9 mouse cellular contexts compared by ENCODE assay signal in the genomic region with DNA sequence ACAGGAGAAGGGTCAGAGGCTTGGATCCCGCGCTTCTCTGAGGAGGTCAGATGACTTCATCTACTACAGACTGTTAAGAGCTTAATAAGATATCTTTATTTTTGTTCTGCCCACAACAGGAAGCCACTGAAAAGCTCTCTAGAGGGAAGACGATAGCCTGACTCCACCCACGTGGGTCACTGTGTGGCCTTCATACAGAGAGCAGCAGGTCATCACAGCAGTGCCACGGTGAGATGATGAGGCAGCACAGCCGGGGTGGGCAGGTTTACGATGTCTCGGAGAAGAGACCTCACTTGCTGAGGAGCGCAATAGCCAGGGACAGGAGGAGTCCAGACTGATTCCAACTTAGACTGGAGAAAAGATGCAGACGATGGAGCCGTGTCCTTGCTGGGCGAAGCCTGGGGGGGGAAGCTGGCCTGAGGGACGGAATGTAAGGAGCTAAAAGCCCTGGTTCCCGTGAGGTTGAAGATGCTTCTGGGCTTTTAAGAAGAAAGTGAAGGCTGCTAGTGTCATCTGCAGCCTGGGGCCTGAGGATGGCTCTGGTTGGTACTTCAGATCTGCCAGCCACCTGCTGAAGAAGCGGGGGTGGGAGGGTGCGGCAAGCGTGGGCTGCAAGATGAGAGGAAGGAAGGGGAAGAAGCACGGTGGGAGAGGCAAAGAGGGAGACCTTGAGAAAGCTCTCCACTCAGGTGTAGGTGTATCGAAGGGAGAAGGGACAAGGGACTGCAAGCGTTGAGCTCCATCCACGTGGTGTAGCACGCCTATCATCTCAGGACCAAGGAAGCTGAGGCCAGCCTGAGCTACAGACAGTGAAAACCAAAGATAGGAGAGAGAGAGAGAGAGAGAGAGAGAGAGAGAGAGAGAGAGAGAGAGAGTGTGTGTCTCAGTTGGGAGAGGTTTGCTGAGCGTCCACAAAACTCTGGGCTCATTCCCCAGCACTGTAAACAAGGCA.
DNase-seq lines count a peak whose midpoint lies in the region; ATAC-seq lines count a peak whose summit lies in the region.
"Had no signal": no experiment of that assay in that cellular context is flagged by ENCODE, and none has a peak within 500 bp of the region (broad histone marks: within the 10 kb centered on the region; RNA-seq: fewer than 3 reads in every experiment).

No protein-coding gene starts in this region.

- no peak overlapping the region for H3K9ac ChIP-seq in liver, embryonic 15.5 days
- no peak overlapping the region for H3K9ac ChIP-seq in hindbrain, embryonic 12.5 days

- ATAC-seq in liver, embryonic 15.5 days (ENCODE audit: insufficient read depth) = peak; percentile 34; the same call in 1 of the 2 replicates
- ATAC-seq in hindbrain, embryonic 12.5 days (ENCODE audit: low FRiP score) = no peak

- no peak overlapping the region for H3K4me3 ChIP-seq in liver, embryonic 15.5 days (replicated peaks)
- H3K4me3 ChIP-seq in hindbrain, embryonic 12.5 days = no peak overlapping the region

- no peaks in the 10 kb centered on the region for H3K9me3 ChIP-seq in liver, embryonic 15.5 days (replicated peaks)
- H3K9me3 ChIP-seq in hindbrain, embryonic 12.5 days (replicated peaks) = no peaks in the 10 kb centered on the region

- no peaks in the 10 kb centered on the region for H3K27me3 ChIP-seq in liver, embryonic 15.5 days
- H3K27me3 ChIP-seq in hindbrain, embryonic 12.5 days = no peaks in the 10 kb centered on the region

- H3K4me1 ChIP-seq in liver, embryonic 15.5 days (replicated peaks) = 0 out of 2 replicates have a peak, but pooled peaks cover 2% of the 10 kb centered on the region
- H3K4me1 ChIP-seq in hindbrain, embryonic 12.5 days = no peaks in the 10 kb centered on the region

- DNase-seq in 3T3-L1 (ENCODE audit: low read depth, low spot score) = peak; percentile 19
- DNase-seq in B cell, adult 2 months = peak; percentile 76 to 77
- DNase-seq in spleen, adult 18-20 months = peak; percentile 71 to 73
- DNase-seq in cerebellum, adult 11 months = no peak
- no peak for DNase-seq in cerebellum, postnatal 36 days
- DNase-seq: cerebellum, postnatal 14 days; layer of hippocampus, postnatal 36 days had no signal

- no peaks in the 10 kb centered on the region for H3K36me3 ChIP-seq in liver, embryonic 15.5 days (replicated peaks)
- H3K36me3 ChIP-seq in hindbrain, embryonic 12.5 days = no peaks in the 10 kb centered on the region

- no peak overlapping the region for H3K27ac ChIP-seq in liver, embryonic 15.5 days (replicated peaks)
- H3K27ac ChIP-seq in hindbrain, embryonic 12.5 days = no peak overlapping the region

- WGBS in liver, embryonic 15.5 days (ENCODE audit: insufficient replicate concordance) = 37% methylated on average over 23 of the region's 23 CpGs
- WGBS in hindbrain, embryonic 12.5 days = 81% methylated on average over 23 of the region's 23 CpGs

- no peak overlapping the region for H3K4me2 ChIP-seq in liver, embryonic 15.5 days
- H3K4me2 ChIP-seq in hindbrain, embryonic 12.5 days (replicated peaks) = no peak overlapping the region

Comparison
In these comparisons a context has a peak if more than half of its experiments do, and no peak if none do; other contexts are left out.
1. DNase-seq: peak in 3T3-L1 (single experiment), B cell, adult 2 months (2 of 2) and spleen, adult 18-20 months (2 of 2); none in cerebellum, adult 11 months (single experiment) and cerebellum, postnatal 36 days (0 of 2).